Mouse (Mus musculus): ENCODE measurements around the gene Veph1.
A peak's percentile ranks its signal among the peaks of the same experiment; 100 is the strongest.

Veph1 gene

GRCm38 (mm10) chr3:66224931-66225537 lies 71.6 kb downstream of the Veph1 start:
- no peak for DNase-seq (ENCODE audit: low spot score)

- DNase-seq (ENCODE audit: low spot score) = peak; percentile 78
Observed at GRCm38 (mm10) chr3:66221243-66221611, 75.4 kb downstream of the Veph1 start.

GRCm38 (mm10) chr3:66220554-66221242 lies 75.9 kb downstream of the Veph1 start:
- peak; percentile 65 for DNase-seq (ENCODE audit: low spot score)

- DNase-seq (ENCODE audit: low spot score) = peak; percentile 72
Observed at GRCm38 (mm10) chr3:66219655-66220191, 76.9 kb downstream of the Veph1 start, which contains the start of gene Ptx3. Gene Ptx3, plus strand, starts transcription at chr3:66219910.

GRCm38 (mm10) chr3:66215759-66216158 lies 80.9 kb downstream of the Veph1 start:
- DNase-seq (ENCODE audit: low spot score) = peak; percentile 50

GRCm38 (mm10) chr3:66213524-66213923 lies 83.1 kb downstream of the Veph1 start:
- DNase-seq (ENCODE audit: low spot score) = no peak

- DNase-seq (ENCODE audit: low spot score) = no peak
Observed at GRCm38 (mm10) chr3:66208836-66209573, 87.6 kb downstream of the Veph1 start.

GRCm38 (mm10) chr3:66193910-66194562 lies 102.6 kb downstream of the Veph1 start:
- no peak for DNase-seq (ENCODE audit: low spot score)

GRCm38 (mm10) chr3:66179647-66180046 lies 117.0 kb downstream of the Veph1 start:
- peak; percentile 17 for DNase-seq (ENCODE audit: low spot score)

GRCm38 (mm10) chr3:66172907-66173306 lies 123.7 kb downstream of the Veph1 start:
- no peak for DNase-seq (ENCODE audit: low spot score)

GRCm38 (mm10) chr3:66169873-66170538 lies 126.6 kb downstream of the Veph1 start:
- peak; percentile 59 for DNase-seq (ENCODE audit: low spot score)

- DNase-seq (ENCODE audit: low spot score) = peak; percentile 81
Observed at GRCm38 (mm10) chr3:66166606-66167290, 129.9 kb downstream of the Veph1 start.

GRCm38 (mm10) chr3:66165026-66165425 lies 131.6 kb downstream of the Veph1 start:
- no peak for DNase-seq (ENCODE audit: low spot score)

GRCm38 (mm10) chr3:66164585-66164984 lies 132.1 kb downstream of the Veph1 start:
- no peak for DNase-seq (ENCODE audit: low spot score)

GRCm38 (mm10) chr3:66162612-66163011 lies 134.0 kb downstream of the Veph1 start:
- DNase-seq (ENCODE audit: low spot score) = no peak

GRCm38 (mm10) chr3:66157947-66158346 lies 138.7 kb downstream of the Veph1 start:
- DNase-seq (ENCODE audit: low spot score) = no peak

GRCm38 (mm10) chr3:66137601-66138000 lies 159.0 kb downstream of the Veph1 start:
- no peak for DNase-seq (ENCODE audit: low spot score)

GRCm38 (mm10) chr3:66131264-66131950 lies 165.2 kb downstream of the Veph1 start:
- DNase-seq (ENCODE audit: low spot score) = no peak

GRCm38 (mm10) chr3:66129689-66130088 lies 166.9 kb downstream of the Veph1 start:
- no peak for DNase-seq (ENCODE audit: low spot score)

GRCm38 (mm10) chr3:66105493-66105892 lies 191.1 kb downstream of the Veph1 start:
- peak; percentile 61 for DNase-seq (ENCODE audit: low spot score)

- DNase-seq (ENCODE audit: low spot score) = no peak
Observed at GRCm38 (mm10) chr3:66102599-66102932, 194.1 kb downstream of the Veph1 start.

Measured in embryo, embryonic 10.5 days (tissue).